Mouse (Mus musculus): Measurements from ENCODE around the gene Ube2c. TPM values are rescaled to one million over a fixed set of nuclear protein-coding genes. Genes with fewer than 3 reads are reported as not detected.
A peak's percentile ranks its signal among the peaks of the same experiment; 100 is the strongest.
"Not testable (repeated sequence)": the region's sequence is repeated elsewhere in the genome, so short reads cannot be mapped to it uniquely, and the experiment has no call there.

Gene Ube2c
- polyA plus RNA-seq, 1 experiment from 2014 or later = 35.4 TPM

DNA sequence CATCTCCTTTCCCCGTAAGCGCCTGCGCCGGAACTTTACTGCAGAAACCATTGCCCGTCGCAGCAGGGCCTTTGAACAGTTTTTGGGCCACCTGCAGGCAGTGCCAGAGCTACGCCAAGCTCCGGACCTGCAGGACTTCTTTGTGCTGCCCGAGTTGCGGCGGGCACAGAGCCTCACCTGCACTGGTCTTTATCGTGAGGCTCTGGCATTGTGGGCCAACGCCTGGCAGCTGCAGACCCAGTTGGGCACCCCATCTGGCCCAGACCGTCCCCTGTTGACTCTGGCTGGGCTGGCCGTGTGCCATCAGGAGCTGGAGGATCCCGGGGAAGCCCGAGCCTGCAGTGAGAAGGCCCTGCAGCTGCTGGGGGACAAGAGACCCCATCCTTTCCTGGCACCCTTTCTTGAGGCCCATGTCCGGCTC lies 22.2 kb downstream of the Ube2c start:
- WGBS = 92% methylated on average over 18 of the region's 18 CpGs
- Histone ChIP-seq H3K27ac (ENCODE audit: low read length) (no peak overlapping the region), H3K4me1 (ENCODE audit: control insufficient read depth, insufficient read depth, low read length) (peaks cover 18% of the 10 kb centered on the region), H3K4me3 (ENCODE audit: low read depth, low read length) (no peak overlapping the region), H3K9me3 (replicated peaks; ENCODE audit: control insufficient read depth, low read length, poor library complexity, severe bottlenecking) (no peaks in the 10 kb centered on the region), H3K9ac (ENCODE audit: low read depth, low read length) (no peak overlapping the region), H3K36me3 (ENCODE audit: control insufficient read depth, insufficient read depth, low read length) (peaks cover 24% of the 10 kb centered on the region), H3K4me2 (ENCODE audit: low read length) (no peak overlapping the region), H3K27me3 (ENCODE audit: control insufficient read depth, insufficient read depth, low read depth, low read length) (no peaks in the 10 kb centered on the region)
- ATAC-seq = no peak

DNA sequence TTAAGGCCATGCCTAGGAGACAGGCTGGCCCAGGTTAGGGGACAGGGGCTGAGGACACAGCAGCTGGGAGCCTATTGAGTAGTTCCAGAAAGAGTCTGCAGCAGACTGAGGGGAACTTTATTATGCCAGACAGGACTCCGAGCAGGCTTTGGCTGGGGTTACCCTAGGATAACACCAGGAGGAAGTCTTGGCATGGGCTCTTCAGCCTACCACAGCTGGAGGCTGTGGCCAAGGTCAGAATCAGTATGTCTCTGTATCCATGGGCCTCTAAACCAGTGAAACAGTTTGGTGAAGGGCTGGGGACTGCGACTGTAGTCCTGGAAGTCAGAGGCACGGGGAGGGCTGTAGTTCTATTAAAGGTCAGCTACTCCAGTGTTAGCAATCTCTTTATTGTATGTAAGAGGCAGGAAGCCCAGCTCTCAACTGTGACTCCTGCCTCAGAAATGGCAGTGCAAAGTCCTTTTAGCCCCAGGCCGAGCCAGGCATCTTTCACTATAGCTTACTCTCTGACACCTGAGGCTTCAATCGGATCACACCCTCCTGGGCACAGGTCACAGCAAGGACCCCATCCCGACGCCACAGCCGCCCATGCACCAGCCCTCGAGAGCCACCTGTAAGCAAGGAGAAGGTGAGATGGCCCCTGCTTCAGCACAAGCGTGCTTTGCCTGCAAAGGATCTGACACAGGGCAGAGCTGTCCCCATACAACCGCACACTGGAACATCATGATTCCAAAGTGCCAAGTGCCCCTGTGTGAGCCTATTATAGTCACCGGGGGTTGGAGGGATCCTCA lies 22.9 kb downstream of the Ube2c start:
- peaks cover 26% of the 10 kb centered on the region for H3K36me3 ChIP-seq (ENCODE audit: control insufficient read depth, insufficient read depth, low read length)
- H3K4me1 ChIP-seq (ENCODE audit: control insufficient read depth, insufficient read depth, low read length) = peaks cover 11% of the 10 kb centered on the region
- no peak for ATAC-seq
- no peaks in the 10 kb centered on the region for H3K9me3 ChIP-seq (replicated peaks; ENCODE audit: control insufficient read depth, low read length, poor library complexity, severe bottlenecking)
- H3K27ac ChIP-seq (ENCODE audit: low read length) = no peak overlapping the region
- WGBS = 94% methylated on average over 12 of the region's 12 CpGs
- no peak overlapping the region for H3K4me2 ChIP-seq (ENCODE audit: low read length)
- no peak overlapping the region for H3K4me3 ChIP-seq (ENCODE audit: low read depth, low read length)
- no peaks in the 10 kb centered on the region for H3K27me3 ChIP-seq (ENCODE audit: control insufficient read depth, insufficient read depth, low read depth, low read length)
- H3K9ac ChIP-seq (ENCODE audit: low read depth, low read length) = no peak overlapping the region

DNA sequence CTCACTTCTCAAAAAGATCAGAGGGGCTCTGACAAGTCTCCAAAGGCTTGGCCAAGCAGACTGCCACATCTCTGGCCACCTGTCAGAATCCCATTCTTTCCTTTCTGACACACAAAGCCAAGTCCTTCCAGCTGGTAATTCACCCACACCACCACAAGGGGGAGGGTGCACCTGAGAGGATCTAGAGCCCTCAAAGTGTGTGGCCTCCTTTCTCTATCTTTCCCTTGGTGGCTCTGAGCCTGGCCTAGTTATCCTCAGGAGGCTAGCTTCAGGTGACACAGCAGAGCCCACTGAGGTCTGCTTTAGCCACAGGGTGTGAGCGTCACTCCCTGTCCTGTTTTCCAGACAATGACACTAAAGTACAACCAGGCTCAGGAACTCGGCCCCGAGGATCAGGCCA lies 23.5 kb downstream of the Ube2c start:
- Histone ChIP-seq H3K9ac (ENCODE audit: low read depth, low read length) (no peak overlapping the region), H3K27me3 (ENCODE audit: control insufficient read depth, insufficient read depth, low read depth, low read length) (no peaks in the 10 kb centered on the region), H3K4me1 (ENCODE audit: control insufficient read depth, insufficient read depth, low read length) (peaks cover 7% of the 10 kb centered on the region), H3K9me3 (replicated peaks; ENCODE audit: control insufficient read depth, low read length, poor library complexity, severe bottlenecking) (no peaks in the 10 kb centered on the region), H3K4me2 (ENCODE audit: low read length) (no peak overlapping the region), H3K36me3 (ENCODE audit: control insufficient read depth, insufficient read depth, low read length) (peaks cover 29% of the 10 kb centered on the region), H3K27ac (ENCODE audit: low read length) (no peak overlapping the region), H3K4me3 (ENCODE audit: low read depth, low read length) (no peak overlapping the region)
- ATAC-seq = no peak
- WGBS = 83% methylated on average over 3 of the region's 3 CpGs

DNA sequence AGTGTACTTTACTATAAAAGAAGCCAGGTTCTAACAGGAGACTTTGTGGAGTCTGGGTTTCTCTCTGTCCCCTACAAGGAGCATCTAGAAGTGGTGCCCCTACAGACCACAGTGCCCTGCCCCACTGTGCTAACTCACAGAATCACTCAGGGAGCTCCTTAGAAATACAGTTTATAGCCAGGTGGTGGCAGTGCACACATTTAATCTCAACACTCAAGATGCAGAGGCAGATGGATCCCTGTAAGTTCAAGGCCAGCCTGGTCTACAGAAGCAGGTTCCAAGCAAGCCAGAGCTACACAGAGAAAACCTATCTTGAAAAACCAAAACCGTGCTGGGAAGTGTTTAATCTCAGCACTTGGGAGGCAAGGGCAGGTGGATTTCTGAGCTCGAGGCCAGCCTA lies 24.1 kb downstream of the Ube2c start:
- Histone ChIP-seq H3K4me2 (ENCODE audit: low read length) (no peak overlapping the region), H3K27ac (ENCODE audit: low read length) (no peak overlapping the region), H3K27me3 (ENCODE audit: control insufficient read depth, insufficient read depth, low read depth, low read length) (no peaks in the 10 kb centered on the region), H3K9ac (ENCODE audit: low read depth, low read length) (no peak overlapping the region), H3K4me3 (ENCODE audit: low read depth, low read length) (no peak overlapping the region), H3K9me3 (replicated peaks; ENCODE audit: control insufficient read depth, low read length, poor library complexity, severe bottlenecking) (no peaks in the 10 kb centered on the region), H3K4me1 (ENCODE audit: control insufficient read depth, insufficient read depth, low read length) (peaks cover 2% of the 10 kb centered on the region; the same call in 1 of the 2 replicates), H3K36me3 (ENCODE audit: control insufficient read depth, insufficient read depth, low read length) (peaks cover 30% of the 10 kb centered on the region)
- ATAC-seq = no peak
- 91% methylated on average over 2 of the region's 2 CpGs for WGBS

DNA sequence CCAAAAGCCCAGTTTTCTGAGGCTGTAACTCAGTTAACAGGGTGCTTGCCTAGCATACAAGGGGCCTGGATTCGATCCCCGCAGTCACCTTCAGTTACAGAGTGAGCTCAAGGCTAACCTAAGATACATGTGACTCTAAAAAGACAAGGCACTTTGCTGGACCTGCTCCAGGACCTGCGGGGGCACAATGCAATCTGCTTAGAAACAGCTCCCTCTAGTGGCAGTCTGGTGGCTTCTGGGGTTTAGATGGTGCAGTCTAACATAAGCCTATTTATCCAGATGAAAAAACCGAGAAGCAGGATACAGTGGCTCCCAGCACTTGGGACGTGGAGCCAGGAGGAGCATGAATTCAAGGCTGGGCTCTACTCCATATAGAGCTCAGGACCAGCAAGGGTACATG lies 24.6 kb downstream of the Ube2c start:
- Histone ChIP-seq H3K27ac (ENCODE audit: low read length) (no peak overlapping the region), H3K36me3 (ENCODE audit: control insufficient read depth, insufficient read depth, low read length) (peaks cover 30% of the 10 kb centered on the region), H3K9ac (ENCODE audit: low read depth, low read length) (no peak overlapping the region), H3K27me3 (ENCODE audit: control insufficient read depth, insufficient read depth, low read depth, low read length) (no peaks in the 10 kb centered on the region), H3K4me2 (ENCODE audit: low read length) (no peak overlapping the region), H3K4me3 (ENCODE audit: low read depth, low read length) (no peak overlapping the region), H3K9me3 (replicated peaks; ENCODE audit: control insufficient read depth, low read length, poor library complexity, severe bottlenecking) (no peaks in the 10 kb centered on the region), H3K4me1 (ENCODE audit: control insufficient read depth, insufficient read depth, low read length) (no peaks in the 10 kb centered on the region)
- ATAC-seq = 0 out of 2 replicates have a peak, but pooled peaks have one; percentile 39
- 40% methylated on average over 5 of the region's 5 CpGs for WGBS

DNA sequence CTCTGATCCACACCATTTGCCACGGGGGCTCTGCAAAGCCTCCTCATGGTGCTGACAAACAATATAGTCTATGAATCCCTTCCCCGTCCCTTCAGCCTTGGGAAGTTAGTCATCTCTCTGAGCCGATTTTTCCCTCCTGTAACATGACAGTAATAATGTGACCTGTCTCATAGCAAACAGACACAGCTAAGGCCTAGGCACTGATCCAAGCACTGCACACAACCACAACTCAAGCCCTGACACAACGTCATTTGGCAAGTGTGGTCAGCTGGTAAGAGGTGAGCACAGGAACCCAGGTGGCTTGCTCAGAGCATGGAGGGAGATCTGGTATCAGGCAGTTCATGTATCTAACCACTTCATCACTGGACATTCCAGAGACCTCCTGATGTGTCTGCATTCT lies 26.2 kb downstream of the Ube2c start:
- ATAC-seq = no peak
- no peaks in the 10 kb centered on the region for H3K27me3 ChIP-seq (ENCODE audit: control insufficient read depth, insufficient read depth, low read depth, low read length)
- H3K4me1 ChIP-seq (ENCODE audit: control insufficient read depth, insufficient read depth, low read length) = no peaks in the 10 kb centered on the region
- H3K27ac ChIP-seq (ENCODE audit: low read length) = no peak overlapping the region
- H3K36me3 ChIP-seq (ENCODE audit: control insufficient read depth, insufficient read depth, low read length) = peaks cover 31% of the 10 kb centered on the region
- no peak overlapping the region for H3K4me2 ChIP-seq (ENCODE audit: low read length)
- WGBS = 88% methylated on average over 4 of the region's 4 CpGs
- H3K4me3 ChIP-seq (ENCODE audit: low read depth, low read length) = no peak overlapping the region
- H3K9ac ChIP-seq (ENCODE audit: low read depth, low read length) = no peak overlapping the region
- H3K9me3 ChIP-seq (replicated peaks; ENCODE audit: control insufficient read depth, low read length, poor library complexity, severe bottlenecking) = no peaks in the 10 kb centered on the region

DNA sequence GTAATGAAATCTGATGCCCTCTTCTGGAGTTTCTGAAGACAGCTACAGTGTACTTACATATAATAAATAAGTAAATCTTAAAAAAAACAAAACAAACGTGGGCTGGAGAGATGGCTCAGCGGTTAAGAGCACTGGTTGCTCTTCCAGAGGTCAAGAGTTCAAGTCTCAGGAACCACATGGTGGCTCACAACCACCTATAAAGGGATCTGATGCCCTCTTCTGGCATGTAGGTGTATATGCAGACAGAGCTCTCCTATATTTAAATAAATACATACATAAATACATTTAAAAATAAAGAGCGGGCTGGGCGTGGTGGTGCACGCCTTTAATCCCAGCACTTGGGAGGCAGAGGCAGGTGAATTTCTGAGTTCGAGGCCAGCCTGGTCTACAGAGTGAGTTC lies 28.9 kb downstream of the Ube2c start:
- not testable (repeated sequence) for H3K9ac ChIP-seq (ENCODE audit: low read depth, low read length); H3K4me2 ChIP-seq (ENCODE audit: low read length); ATAC-seq; H3K4me1 ChIP-seq (ENCODE audit: control insufficient read depth, insufficient read depth, low read length); H3K4me3 ChIP-seq (ENCODE audit: low read depth, low read length); H3K27ac ChIP-seq (ENCODE audit: low read length); H3K27me3 ChIP-seq (ENCODE audit: control insufficient read depth, insufficient read depth, low read depth, low read length); H3K9me3 ChIP-seq (replicated peaks; ENCODE audit: control insufficient read depth, low read length, poor library complexity, severe bottlenecking)
- peaks cover 14% of the 10 kb centered on the region for H3K36me3 ChIP-seq (ENCODE audit: control insufficient read depth, insufficient read depth, low read length)
- 80% methylated on average over 5 of the region's 6 CpGs for WGBS

DNA sequence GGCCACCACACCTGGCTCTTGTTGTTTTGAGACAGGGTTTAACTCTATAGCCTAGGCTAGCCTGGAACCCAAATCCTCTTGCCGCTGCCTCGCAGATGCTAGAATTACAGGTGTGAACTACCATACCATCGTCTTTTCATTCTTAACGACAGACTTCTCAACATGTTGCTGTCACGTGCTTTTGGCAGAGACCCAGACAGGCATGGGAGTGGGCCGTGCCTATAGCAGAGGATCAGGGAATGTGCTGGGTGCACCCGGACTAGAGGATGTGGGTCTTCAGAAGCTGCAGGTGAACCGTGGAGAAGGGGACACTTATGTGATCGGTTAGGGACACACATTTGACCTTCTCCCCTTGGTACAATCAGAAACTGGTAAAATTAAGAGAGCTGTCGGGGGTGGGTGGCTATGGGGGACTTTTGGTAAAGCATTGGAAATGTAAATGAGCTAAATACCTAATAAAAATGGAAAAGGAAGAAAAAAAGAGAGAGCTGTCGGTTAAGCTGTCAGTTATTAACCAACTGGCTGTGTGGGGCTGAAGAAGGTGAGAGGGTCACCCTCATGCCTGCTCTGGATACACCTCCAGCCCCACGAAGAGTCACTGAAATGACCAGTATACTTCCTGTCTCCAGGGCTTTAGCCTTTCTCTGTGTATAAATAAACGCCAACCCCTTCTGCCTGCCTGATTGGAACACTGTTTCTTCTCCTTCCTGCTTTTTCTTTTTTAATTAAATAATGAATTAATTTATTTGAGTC lies 30.7 kb downstream of the Ube2c start:
- Histone ChIP-seq H3K36me3 (ENCODE audit: control insufficient read depth, insufficient read depth, low read length) (peaks cover 9% of the 10 kb centered on the region), H3K4me2 (ENCODE audit: low read length) (no peak overlapping the region), H3K27me3 (ENCODE audit: control insufficient read depth, insufficient read depth, low read depth, low read length) (no peaks in the 10 kb centered on the region), H3K9me3 (replicated peaks; ENCODE audit: control insufficient read depth, low read length, poor library complexity, severe bottlenecking) (no peaks in the 10 kb centered on the region), H3K9ac (ENCODE audit: low read depth, low read length) (no peak overlapping the region), H3K27ac (ENCODE audit: low read length) (no peak overlapping the region), H3K4me1 (ENCODE audit: control insufficient read depth, insufficient read depth, low read length) (peaks cover 13% of the 10 kb centered on the region), H3K4me3 (ENCODE audit: low read depth, low read length) (no peak overlapping the region)
- no peak for ATAC-seq
- WGBS = 92% methylated on average over 13 of the region's 13 CpGs
